Mouse (Mus musculus): ENCODE data around the gene Arrdc4.

The Arrdc4 gene

GRCm38 (mm10) chr7:68709319-68709573 lies 39.8 kb downstream of the Arrdc4 start:
- DNase-seq (ENCODE audit: low spot score), result no peak

GRCm38 (mm10) chr7:68708563-68709318 lies 40.3 kb downstream of the Arrdc4 start:
- DNase-seq (ENCODE audit: low spot score), result no peak

DNA sequence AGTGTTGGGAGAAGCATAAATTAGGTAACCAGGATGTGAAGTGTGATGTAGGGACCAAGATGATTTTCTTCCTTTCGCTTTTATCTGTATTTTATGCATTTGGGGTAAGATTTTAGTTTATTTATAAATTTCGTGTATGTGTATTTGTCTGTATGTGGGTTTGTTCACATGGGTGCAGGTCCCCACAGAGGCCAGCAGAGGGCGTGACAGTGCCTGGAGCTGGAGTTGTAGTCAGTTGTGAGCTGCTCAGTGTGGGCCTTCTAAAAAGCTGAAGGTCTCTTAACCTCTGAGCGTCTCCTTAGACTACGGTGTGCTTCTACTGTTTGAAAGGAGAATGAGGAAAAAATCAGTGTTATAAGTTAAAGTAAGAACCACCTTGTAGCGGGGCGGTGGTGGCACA lies 43.9 kb downstream of the Arrdc4 start:
- DNase-seq (ENCODE audit: low spot score), result no peak

GRCm38 (mm10) chr7:68697313-68697712 lies 51.7 kb downstream of the Arrdc4 start:
- DNase-seq (ENCODE audit: low spot score), result no peak

GRCm38 (mm10) chr7:68696908-68697307 lies 52.1 kb downstream of the Arrdc4 start:
- DNase-seq (ENCODE audit: low spot score), result no peak

- DNase-seq (ENCODE audit: low spot score), result no peak
Observed at GRCm38 (mm10) chr7:68696446-68696845, 52.6 kb downstream of the Arrdc4 start.

DNA sequence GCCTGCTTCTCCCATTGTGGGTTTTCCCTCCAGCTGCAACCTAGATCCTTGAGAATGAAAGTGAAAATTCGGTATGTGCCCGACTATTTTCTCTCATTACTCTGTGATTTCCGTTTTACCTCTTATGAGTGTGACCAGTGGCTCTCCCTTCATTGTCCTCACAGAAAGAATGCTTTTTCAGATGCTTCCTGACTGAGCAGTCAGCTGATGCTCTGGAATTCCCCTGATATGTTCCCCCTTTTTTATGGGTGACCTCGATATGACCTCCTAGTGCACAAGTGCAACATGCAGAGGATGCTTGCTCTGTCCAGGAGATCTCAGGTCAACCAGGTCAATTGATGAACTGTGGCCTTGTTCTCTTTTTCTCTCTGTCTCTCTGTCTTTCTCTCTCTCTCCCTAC lies 56.3 kb downstream of the Arrdc4 start:
- DNase-seq (ENCODE audit: low spot score), result no peak

DNA sequence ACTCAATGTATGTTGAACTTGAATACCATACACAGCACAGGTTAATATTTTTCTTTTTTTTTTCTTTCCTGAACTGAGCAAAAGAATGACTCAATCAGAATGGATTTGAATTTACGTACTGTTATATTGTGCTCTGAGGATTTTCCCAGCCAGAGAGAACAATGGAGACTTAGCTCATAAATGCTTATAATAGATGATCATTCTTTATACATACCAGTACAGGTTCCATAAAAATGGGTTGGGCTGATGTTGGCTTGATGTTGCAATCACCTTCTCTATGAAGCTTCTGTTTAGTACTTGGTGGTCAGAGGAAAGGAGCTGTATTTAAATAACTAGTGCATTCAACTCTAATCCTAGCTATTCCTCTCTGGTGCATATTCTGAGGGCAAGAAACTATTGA lies 57.6 kb downstream of the Arrdc4 start:
- no peak for DNase-seq (ENCODE audit: low spot score)

GRCm38 (mm10) chr7:68687140-68687611 lies 61.9 kb downstream of the Arrdc4 start:
- DNase-seq (ENCODE audit: low spot score), result no peak
